ENCODE assay signal across 24 mouse cellular contexts in the genomic region with DNA sequence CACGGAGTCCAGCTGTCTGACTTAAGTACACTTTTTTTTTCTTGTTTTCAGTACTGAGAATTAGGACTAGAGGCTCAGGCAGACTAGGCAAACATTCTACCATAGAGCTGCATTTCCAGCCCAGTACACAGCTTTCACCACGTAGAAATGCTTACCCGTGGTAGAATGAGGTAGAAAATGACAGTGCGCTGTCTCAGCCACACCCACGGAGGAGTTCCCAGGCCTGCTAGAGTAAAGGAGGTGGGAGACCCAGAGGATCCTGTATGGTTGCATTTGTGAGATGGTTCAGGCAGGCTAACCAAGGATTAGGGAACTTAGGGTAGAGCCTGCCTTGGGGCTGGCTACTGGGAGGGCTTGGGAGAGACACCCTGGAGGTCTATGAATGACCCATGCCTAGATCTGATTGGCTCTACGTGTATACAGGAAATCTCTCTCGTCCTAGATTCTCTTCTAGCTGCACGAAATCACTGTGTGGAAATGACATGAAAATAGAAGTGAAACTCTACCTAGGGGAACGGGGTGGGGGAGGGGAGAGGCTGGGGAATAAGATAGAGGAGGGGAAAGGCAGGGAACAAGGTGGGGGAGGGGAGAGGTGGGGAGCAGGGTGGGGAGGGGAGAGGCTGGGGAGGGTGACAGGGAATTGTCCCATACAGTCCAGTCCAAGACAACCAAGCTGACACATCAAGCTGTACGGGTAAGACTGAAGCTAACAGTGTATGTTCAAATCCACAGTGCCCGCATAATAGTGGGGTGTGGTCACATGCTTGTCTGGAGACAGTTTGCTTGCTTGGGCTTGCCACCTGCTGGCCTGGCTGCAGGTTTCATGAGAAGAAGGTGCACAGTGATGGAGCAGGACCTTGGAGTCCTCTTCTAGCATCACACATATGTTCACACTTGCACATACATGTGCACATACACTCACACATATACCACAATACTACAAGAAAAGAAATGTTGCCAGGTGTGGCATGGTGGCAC. TPM values are rescaled to one million over a fixed set of nuclear protein-coding genes. Genes with fewer than 3 reads are reported as not detected.
DNase-seq lines count a peak whose midpoint lies in the region; ATAC-seq and TF ChIP-seq lines count a peak whose summit lies in the region.
"Had no signal": no experiment of that assay in that cellular context is flagged by ENCODE, and none has a peak within 500 bp of the region (broad histone marks: within the 10 kb centered on the region; RNA-seq: fewer than 3 reads in every experiment).

No protein-coding gene starts in this region.

- 75% methylated on average over 11 of the region's 11 CpGs for WGBS in liver, adult 2 months
- WGBS in liver, embryonic 11.5 days = 65% methylated on average over 11 of the region's 11 CpGs
- WGBS in bone marrow, adult 2 months = 40% methylated on average over 11 of the region's 11 CpGs
- 57% methylated on average over 11 of the region's 11 CpGs for WGBS in kidney, adult 2 months
- WGBS in midbrain, embryonic 11.5 days = 76% methylated on average over 11 of the region's 11 CpGs

- no peaks in the 10 kb centered on the region for H3K4me1 ChIP-seq in liver, adult 2 months (ENCODE audit: control insufficient read depth, insufficient read depth, low read length)
- H3K4me1 ChIP-seq in liver, embryonic 11.5 days (replicated peaks; ENCODE audit: control insufficient read depth, insufficient read depth, low read length) = no peaks in the 10 kb centered on the region
- H3K4me1 ChIP-seq in bone marrow, adult 2 months (ENCODE audit: control insufficient read depth, insufficient read depth, low read length) = no peaks in the 10 kb centered on the region; the same call in 1 of the 2 replicates
- H3K4me1 ChIP-seq in kidney, adult 2 months (ENCODE audit: control insufficient read depth, insufficient read depth, low read length) = no peaks in the 10 kb centered on the region
- no peaks in the 10 kb centered on the region for H3K4me1 ChIP-seq in midbrain, embryonic 11.5 days (ENCODE audit: control insufficient read depth, insufficient read depth, low read length)
- H3K4me1 ChIP-seq: embryonic facial prominence, embryonic 15.5 days; forebrain, embryonic 12.5 days; heart, embryonic 13.5 days; intestine, embryonic 15.5 days; liver, embryonic 13.5 days; neural tube, embryonic 12.5 days; stomach, embryonic 15.5 days had no signal

- no peak overlapping the region for H3K4me2 ChIP-seq in liver, embryonic 11.5 days
- H3K4me2 ChIP-seq in midbrain, embryonic 11.5 days = no peak overlapping the region
- H3K4me2 ChIP-seq: embryonic facial prominence, embryonic 15.5 days; forebrain, embryonic 12.5 days; heart, embryonic 13.5 days; intestine, embryonic 15.5 days; liver, embryonic 13.5 days; neural tube, embryonic 12.5 days; stomach, embryonic 15.5 days had no signal

- H3K27me3 ChIP-seq in liver, adult 2 months (ENCODE audit: control insufficient read depth, insufficient read depth, low read length) = no peaks in the 10 kb centered on the region
- no peaks in the 10 kb centered on the region for H3K27me3 ChIP-seq in liver, embryonic 11.5 days (replicated peaks; ENCODE audit: control insufficient read depth, insufficient read depth, low read length)
- H3K27me3 ChIP-seq in kidney, adult 2 months (replicated peaks; ENCODE audit: control insufficient read depth, insufficient read depth, low read length) = no peaks in the 10 kb centered on the region
- H3K27me3 ChIP-seq in midbrain, embryonic 11.5 days (ENCODE audit: control insufficient read depth, insufficient read depth, low read length) = no peaks in the 10 kb centered on the region
- H3K27me3 ChIP-seq: embryonic facial prominence, embryonic 15.5 days; forebrain, embryonic 12.5 days; intestine, embryonic 15.5 days; liver, embryonic 13.5 days; neural tube, embryonic 12.5 days; stomach, embryonic 15.5 days had no signal

- no peaks in the 10 kb centered on the region for H3K79me2 ChIP-seq in liver, adult 2 months (ENCODE audit: control insufficient read depth, insufficient read depth, low read length)

- no peak for TF ChIP-seq POLR2A in liver, adult 2 months (IDR thresholded peaks at IDR 0.05; ENCODE audit: extremely low read depth, insufficient read depth, low read length)
- TF ChIP-seq POLR2A in bone marrow, adult 2 months (IDR thresholded peaks at IDR 0.05; ENCODE audit: borderline replicate concordance, control insufficient read depth, low read depth, low read length) = no peak
- no peak for TF ChIP-seq POLR2A in kidney, adult 2 months (IDR thresholded peaks at IDR 0.05; ENCODE audit: low read depth, low read length)

- DNase-seq in liver, adult 2 months (ENCODE audit: extremely low read depth, low read depth, low spot score) = peak; percentile 3
- DNase-seq in liver, embryonic 11.5 days (ENCODE audit: low spot score) = no peak
- DNase-seq in B cell, adult 2 months = peak; percentile 43 to 46
- DNase-seq in kidney, adult 2 months = no peak
- DNase-seq in midbrain, embryonic 11.5 days (ENCODE audit: low spot score, missing footprints) = no peak
- DNase-seq in gastrocnemius, adult 18-20 months (ENCODE audit: low spot score) = no peak
- DNase-seq: cerebellum, postnatal 10 days; embryo, embryonic 11 days; gastrocnemius, postnatal 25 days; left cerebral cortex, postnatal 4 days; liver, embryonic 13.5 days; lung, postnatal 10 days had no signal

- H3K9ac ChIP-seq in liver, adult 2 months (ENCODE audit: low read depth, low read length) = no peak overlapping the region
- no peak overlapping the region for H3K9ac ChIP-seq in liver, embryonic 11.5 days (ENCODE audit: low read depth, low read length)
- no peak overlapping the region for H3K9ac ChIP-seq in midbrain, embryonic 11.5 days (ENCODE audit: low read length)
- H3K9ac ChIP-seq: embryonic facial prominence, embryonic 15.5 days; forebrain, embryonic 12.5 days; heart, embryonic 13.5 days; intestine, embryonic 15.5 days; liver, embryonic 13.5 days; neural tube, embryonic 12.5 days; stomach, embryonic 15.5 days had no signal

- no peaks in the 10 kb centered on the region for H3K36me3 ChIP-seq in liver, adult 2 months (ENCODE audit: control insufficient read depth, insufficient read depth, low read length)
- no peaks in the 10 kb centered on the region for H3K36me3 ChIP-seq in liver, embryonic 11.5 days (ENCODE audit: control insufficient read depth, insufficient read depth, low read length)
- no peaks in the 10 kb centered on the region for H3K36me3 ChIP-seq in kidney, adult 2 months (ENCODE audit: control insufficient read depth, insufficient read depth, low read length)
- no peaks in the 10 kb centered on the region for H3K36me3 ChIP-seq in midbrain, embryonic 11.5 days (ENCODE audit: control insufficient read depth, insufficient read depth, low read length)
- H3K36me3 ChIP-seq: embryonic facial prominence, embryonic 15.5 days; forebrain, embryonic 12.5 days; G1E; heart, embryonic 13.5 days; intestine, embryonic 15.5 days; liver, embryonic 13.5 days; neural tube, embryonic 12.5 days; stomach, embryonic 15.5 days had no signal

- no peak overlapping the region for H3K27ac ChIP-seq in liver, adult 2 months (replicated peaks; ENCODE audit: insufficient read depth, low read depth, low read length)
- no peak overlapping the region for H3K27ac ChIP-seq in liver, embryonic 11.5 days (ENCODE audit: low read depth, low read length)
- no peak overlapping the region for H3K27ac ChIP-seq in bone marrow, adult 2 months (ENCODE audit: control insufficient read depth, insufficient read depth, low read depth, low read length, poor library complexity)
- no peak overlapping the region for H3K27ac ChIP-seq in kidney, adult 2 months (ENCODE audit: insufficient read depth, low read depth, low read length)
- no peak overlapping the region for H3K27ac ChIP-seq in midbrain, embryonic 11.5 days (ENCODE audit: low read depth, low read length)
- H3K27ac ChIP-seq: embryonic facial prominence, embryonic 15.5 days; forebrain, embryonic 12.5 days; heart, embryonic 13.5 days; intestine, embryonic 15.5 days; kidney, postnatal 0 days; layer of hippocampus, adult 2 months; liver, embryonic 13.5 days; neural tube, embryonic 12.5 days; stomach, embryonic 15.5 days had no signal

- TF ChIP-seq CTCF in liver, adult 2 months (IDR thresholded peaks at IDR 0.05; ENCODE audit: low read depth, low read length) = no peak
- TF ChIP-seq CTCF in bone marrow, adult 2 months (IDR thresholded peaks at IDR 0.05; ENCODE audit: control insufficient read depth, insufficient read depth, low read length) = peak; percentile 33; the same call in 1 of the 2 replicates
- TF ChIP-seq CTCF in kidney, adult 2 months (conservative IDR thresholded peaks at IDR 0.05; ENCODE audit: insufficient read depth, insufficient read length, low read depth, low read length) = no peak

- H3K4me3 ChIP-seq in liver, adult 2 months (ENCODE audit: insufficient read depth, low read depth, low read length) = no peak overlapping the region
- no peak overlapping the region for H3K4me3 ChIP-seq in liver, embryonic 11.5 days (ENCODE audit: low read depth, low read length)
- H3K4me3 ChIP-seq in bone marrow, adult 2 months (replicated peaks; ENCODE audit: control insufficient read depth, low read depth, low read length) = no peak overlapping the region
- no peak overlapping the region for H3K4me3 ChIP-seq in kidney, adult 2 months (ENCODE audit: insufficient read depth, low read depth, low read length)
- no peak overlapping the region for H3K4me3 ChIP-seq in midbrain, embryonic 11.5 days (ENCODE audit: low read depth, low read length)
- H3K4me3 ChIP-seq: embryonic facial prominence, embryonic 15.5 days; forebrain, embryonic 12.5 days; heart, embryonic 13.5 days; intestine, embryonic 15.5 days; layer of hippocampus, adult 2 months; liver, embryonic 13.5 days; neural tube, embryonic 12.5 days; stomach, embryonic 15.5 days had no signal

- ATAC-seq in liver, embryonic 11.5 days (replicated peaks; ENCODE audit: low FRiP score) = no peak
- ATAC-seq in monocyte, adult 5-6 weeks (replicated peaks; ENCODE audit: insufficient number of reproducible peaks, low FRiP score, low TSS enrichment, poor library complexity, severe bottlenecking) = 0 out of 2 replicates have a peak, but pooled peaks have one; percentile 16
- ATAC-seq in midbrain, embryonic 11.5 days (ENCODE audit: low FRiP score) = no peak
- ATAC-seq: intestine, embryonic 15.5 days had no signal

- H3K9me3 ChIP-seq in liver, embryonic 11.5 days (ENCODE audit: control insufficient read depth, low read length) = no peaks in the 10 kb centered on the region
- no peaks in the 10 kb centered on the region for H3K9me3 ChIP-seq in midbrain, embryonic 11.5 days (ENCODE audit: control insufficient read depth, low read length)
- H3K9me3 ChIP-seq: embryonic facial prominence, embryonic 15.5 days; forebrain, embryonic 12.5 days; heart, embryonic 13.5 days; intestine, embryonic 15.5 days; liver, embryonic 13.5 days; neural tube, embryonic 12.5 days; stomach, embryonic 15.5 days had no signal

RNA-seq across cellular contexts. Expression of a gene that starts 8.0 kb away (rescaled TPM):
- total RNA-seq in liver, adult 2 months (2014; rRNA removed) = 0.09 and 0.34 TPM in 2 replicates
- polyA plus RNA-seq in liver, adult 2 months (2012; rRNA removed) = 0.27 and 0.71 TPM in 2 replicates
- 0.22 and 0.29 TPM in 2 replicates for polyA plus RNA-seq in liver, embryonic 11.5 days (2014; fragmentation: Nextera tagmentation; extraction: Ambion mirVana)
- polyA plus RNA-seq in bone marrow, adult 2 months (2011; ENCODE audit: insufficient read depth, insufficient read length, low replicate concordance, missing spikeins) = 10.3 and 18.2 TPM in 2 replicates
- 11.4 to 48.3 TPM (median 21.1 TPM) in 3 replicates for total RNA-seq in monocyte, adult 5-6 weeks (2017)
- 0.64 and 2.4 TPM in 2 replicates for polyA plus RNA-seq in kidney, adult 2 months (2012; rRNA removed)
- polyA plus RNA-seq in midbrain, embryonic 11.5 days (2014; fragmentation: Nextera tagmentation; extraction: Ambion mirVana) = 0.22 TPM in 1 of 2 replicates, not detected in the other
- under 1 TPM; 0.43 to 0.55 TPM for total RNA-seq in gastrocnemius, adult 18-20 months (2021)
- total RNA-seq: G1E; midbrain, postnatal 0 days had no signal
- polyA plus RNA-seq: G1E had no signal

Comparison
In these comparisons a context has a peak if more than half of its experiments do, and no peak if none do; other contexts are left out.
1. DNase-seq: peak in liver, adult 2 months (single experiment) and B cell, adult 2 months (2 of 2); none in liver, embryonic 11.5 days (single experiment), kidney, adult 2 months (single experiment), midbrain, embryonic 11.5 days (single experiment) and gastrocnemius, adult 18-20 months (single experiment).